Mouse (Mus musculus) left cerebral cortex, adult 2 months (tissue): ENCODE measurements at regions not wholly inside any gene's neighbourhood (a gene's known extent, or its start where the extent isn't known, plus 50 kb on each side); places are given as distances from the start of the nearest gene placed in this dataset.
A peak's percentile ranks its signal among the peaks of the same experiment; 100 is the strongest.

Experiments
- DNase-seq, 2 experiments: peaks; one replicate each; pipeline ENCODE4 v3.0.0; 2021 to 2022; ENCODE audit warnings: low spot score in 2 of 2, mixed read lengths in 1 of 2; ENCODE audit errors: extremely low spot score in 1 of 2
- H3K27ac ChIP-seq: fragments of 200-600 bp; 2 replicates; pipeline ENCODE4 v1.8.1; 2022
- H3K4me3 ChIP-seq: fragments of 200-600 bp; 2 replicates; pipeline ENCODE4 v1.8.1; 2022
- CTCF ChIP-seq: fragments of 200-600 bp; IDR thresholded peaks from 2 replicates; pipeline ENCODE4 v1.8.1; 2022; ENCODE audit warnings: antibody characterized with exemption, mild to moderate bottlenecking, moderate library complexity
- intact Hi-C: fragments of 180-260 bp; cut with DNase I; formaldehyde crosslinking; loops from one replicate; pipeline ENCODE4 v1.15.1; 2025

GRCm38 (mm10) chr12:26635665-26636241, 166.7 kb downstream of the Cmpk2 start:
- intact Hi-C loops = no loop called here
- no peak for DNase-seq
- Histone ChIP-seq H3K27ac (no peak overlapping the region), H3K4me3 (no peak overlapping the region)
- no peak for TF ChIP-seq CTCF

- intact Hi-C loops = no loop called here
- Histone ChIP-seq H3K4me3 (no peak overlapping the region), H3K27ac (no peak overlapping the region)
- DNase-seq = no peak
- TF ChIP-seq CTCF = no peak
Measured at GRCm38 (mm10) chr12:26635253-26635652, 166.2 kb downstream of the Cmpk2 start.

- intact Hi-C loops = no loop called here
- no peak overlapping the region for H3K4me3 ChIP-seq
- no peak for DNase-seq
- TF ChIP-seq CTCF = no peak
- no peak overlapping the region for H3K27ac ChIP-seq
Measured at GRCm38 (mm10) chr12:26631795-26632122, 162.8 kb downstream of the Cmpk2 start.

- intact Hi-C loops = no loop called here
- DNase-seq = no peak
- H3K4me3 ChIP-seq = no peak overlapping the region
- H3K27ac ChIP-seq = no peak overlapping the region
- no peak for TF ChIP-seq CTCF
Measured at GRCm38 (mm10) chr12:26631111-26631794, 162.2 kb downstream of the Cmpk2 start.

- DNase-seq = peak; percentile 9 to 13
- Histone ChIP-seq H3K4me3 (no peak overlapping the region), H3K27ac (peak overlapping the region; percentile 45; the same call in 1 of the 2 replicates)
- TF ChIP-seq CTCF = no peak
- intact Hi-C loops = no loop called here
Measured at GRCm38 (mm10) chr12:26621135-26621932, 152.3 kb downstream of the Cmpk2 start.

- intact Hi-C loops = no loop called here
- no peak overlapping the region for H3K4me3 ChIP-seq
- peak overlapping the region; percentile 45; the same call in 1 of the 2 replicates for H3K27ac ChIP-seq
- TF ChIP-seq CTCF = no peak
- peak in 1 of 2 experiments; percentile 15 for DNase-seq
Measured at GRCm38 (mm10) chr12:26620501-26621134, 151.6 kb downstream of the Cmpk2 start.

GRCm38 (mm10) chr12:26617969-26618368, 149.0 kb downstream of the Cmpk2 start:
- Histone ChIP-seq H3K4me3 (no peak overlapping the region), H3K27ac (no peak overlapping the region)
- no peak for DNase-seq
- intact Hi-C loops = no loop called here
- no peak for TF ChIP-seq CTCF

GRCm38 (mm10) chr12:26613086-26613705, 144.2 kb downstream of the Cmpk2 start:
- Histone ChIP-seq H3K4me3 (no peak overlapping the region), H3K27ac (no peak overlapping the region)
- DNase-seq = no peak
- TF ChIP-seq CTCF = no peak
- intact Hi-C loops = no loop called here

GRCm38 (mm10) chr12:26610079-26610478, 141.1 kb downstream of the Cmpk2 start:
- DNase-seq = no peak
- TF ChIP-seq CTCF = no peak
- Histone ChIP-seq H3K4me3 (no peak overlapping the region), H3K27ac (no peak overlapping the region)
- intact Hi-C loops = no loop called here

- DNase-seq = no peak
- Histone ChIP-seq H3K27ac (no peak overlapping the region), H3K4me3 (no peak overlapping the region)
- intact Hi-C loops = no loop called here
- TF ChIP-seq CTCF = no peak
Measured at GRCm38 (mm10) chr12:26598501-26598900, 129.5 kb downstream of the Cmpk2 start.

- H3K4me3 ChIP-seq = no peak overlapping the region
- intact Hi-C loops = no loop called here
- TF ChIP-seq CTCF = no peak
- H3K27ac ChIP-seq = no peak overlapping the region
- DNase-seq = no peak
Measured at GRCm38 (mm10) chr12:26592125-26592524, 123.1 kb downstream of the Cmpk2 start.
